Mouse (Mus musculus) spleen, postnatal 4 days (tissue): ENCODE data around the gene Ercc8.

Source experiments
- DNase-seq, 2 experiments: peaks; one replicate each; pipeline ENCODE4 v3.0.0; 2022; ENCODE audit warnings: low spot score in 2 of 2

The Ercc8 gene

DNA sequence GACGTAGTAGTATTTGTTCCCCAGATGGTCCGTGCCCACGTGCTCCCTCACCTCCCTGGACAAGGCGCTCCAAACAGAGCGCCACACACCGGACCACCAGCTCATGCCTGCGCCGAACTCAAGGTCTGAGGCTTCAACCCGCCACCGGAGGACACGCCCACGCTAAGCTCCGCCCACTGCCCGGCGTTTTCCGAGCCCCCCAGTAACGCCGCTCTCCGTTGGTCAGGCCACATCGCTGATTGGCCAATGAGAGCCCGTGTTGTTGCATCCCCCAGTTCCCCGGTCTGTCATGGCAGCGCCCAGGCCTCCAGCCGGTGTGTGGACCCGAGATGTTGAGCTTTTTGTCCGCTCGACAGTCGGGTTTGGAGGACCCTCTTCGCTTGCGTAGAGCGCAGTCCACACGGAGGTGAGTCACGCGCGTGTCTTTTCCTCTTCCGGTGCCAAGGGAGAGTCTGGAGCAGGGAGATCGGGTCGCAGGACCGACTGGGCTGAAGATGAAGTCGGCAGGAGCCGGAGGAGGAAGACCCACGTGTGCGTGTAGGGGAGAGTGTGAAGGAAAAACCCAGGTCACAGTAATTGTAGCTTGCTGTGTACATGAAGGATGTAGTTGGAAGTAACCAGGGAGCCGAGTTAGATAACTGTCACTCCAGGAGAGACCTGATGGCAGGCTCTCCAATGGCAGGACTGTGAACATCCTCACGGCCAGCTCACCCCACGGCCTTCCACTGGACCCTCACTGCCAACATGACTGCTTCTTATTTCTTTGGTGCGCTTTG, at the start of gene Ercc8, which contains the start of gene Ndufaf2:
Gene Ercc8 (plus strand): TSS at position 267 of the 776 bp plus-strand sequence.
Gene Ndufaf2 (minus strand): TSS at position 159 of the 776 bp plus-strand sequence.
- DNase-seq, result peak; percentile 97 to 99

- no peak for DNase-seq
Measured at GRCm38 (mm10) chr13:108110929-108111328, 47.6 kb upstream of the Ercc8 start.

- no peak for DNase-seq
Measured at GRCm38 (mm10) chr13:108113536-108113935, 45.0 kb upstream of the Ercc8 start.

GRCm38 (mm10) chr13:108114257-108114656, 44.3 kb upstream of the Ercc8 start:
- no peak for DNase-seq

GRCm38 (mm10) chr13:108117654-108118053, 40.9 kb upstream of the Ercc8 start:
- no peak for DNase-seq

DNA sequence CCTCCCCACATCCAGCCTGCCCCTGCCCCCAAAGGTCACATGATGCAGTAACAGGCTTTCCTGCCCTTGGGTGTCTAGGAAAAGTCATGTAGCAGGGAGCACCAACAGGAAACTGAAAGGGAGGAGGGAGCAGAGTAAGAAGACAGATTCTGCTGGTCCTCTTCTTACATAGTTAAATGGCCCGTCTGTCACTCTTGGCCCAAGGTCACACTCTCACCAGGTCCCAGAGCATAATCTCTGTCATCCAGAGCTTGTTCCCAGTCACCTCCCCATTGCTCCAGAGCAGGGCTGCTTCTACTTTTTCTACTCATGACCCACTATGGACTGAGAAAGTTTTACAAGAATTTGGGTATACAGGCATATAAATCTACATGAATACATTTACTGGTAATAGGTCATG, 40.3 kb upstream of the Ercc8 start:
- DNase-seq, result no peak

DNA sequence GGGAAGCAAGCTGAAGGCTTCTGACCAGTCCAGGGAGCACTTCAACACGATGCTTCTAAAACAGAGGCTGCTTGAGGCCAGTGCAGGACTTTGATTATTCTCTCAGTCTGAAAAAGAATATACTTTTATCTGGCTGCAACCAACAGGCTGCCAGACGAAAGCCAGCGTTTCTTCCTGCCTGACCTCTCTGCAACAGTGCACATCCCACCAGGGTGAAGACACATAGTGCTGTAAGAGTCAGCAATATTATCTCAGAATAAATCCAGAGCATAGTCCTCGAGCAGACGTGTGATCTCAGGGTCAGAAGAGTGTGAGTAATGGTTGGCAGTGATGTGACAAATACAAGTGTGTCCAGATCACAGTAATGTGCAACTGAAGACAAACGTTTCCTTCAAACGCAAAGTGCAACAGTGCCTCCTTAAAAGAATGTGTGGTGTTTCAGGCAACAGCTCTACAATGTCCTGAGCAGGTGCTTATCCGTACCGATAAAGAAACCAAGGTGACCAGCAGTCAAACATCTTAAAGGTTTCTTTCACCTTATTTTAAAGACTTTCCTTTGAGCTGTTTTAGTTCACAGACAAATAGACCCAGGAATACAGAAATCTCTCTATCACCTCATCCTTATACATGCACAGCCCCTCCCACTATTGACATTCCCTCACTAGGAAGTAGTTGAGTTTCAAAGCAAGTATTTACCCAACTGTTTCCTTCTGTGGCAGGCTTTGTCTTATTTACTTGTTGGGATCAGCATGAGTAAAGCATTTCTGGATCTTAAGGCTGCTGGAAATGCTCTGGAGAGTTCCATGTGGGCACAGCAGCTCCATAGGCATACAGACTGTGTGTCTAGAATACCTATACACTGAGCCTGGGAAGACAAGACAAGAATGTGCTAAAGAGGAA, 38.9 kb upstream of the Ercc8 start:
- no peak for DNase-seq

- DNase-seq, result no peak
Measured at GRCm38 (mm10) chr13:108123109-108123723, 35.3 kb upstream of the Ercc8 start.

- no peak for DNase-seq
Measured at GRCm38 (mm10) chr13:108124096-108124495, 34.4 kb upstream of the Ercc8 start.

GRCm38 (mm10) chr13:108126246-108126645, 32.3 kb upstream of the Ercc8 start:
- no peak for DNase-seq

GRCm38 (mm10) chr13:108127130-108127529, 31.4 kb upstream of the Ercc8 start:
- peak; percentile 25 to 66 for DNase-seq

DNA sequence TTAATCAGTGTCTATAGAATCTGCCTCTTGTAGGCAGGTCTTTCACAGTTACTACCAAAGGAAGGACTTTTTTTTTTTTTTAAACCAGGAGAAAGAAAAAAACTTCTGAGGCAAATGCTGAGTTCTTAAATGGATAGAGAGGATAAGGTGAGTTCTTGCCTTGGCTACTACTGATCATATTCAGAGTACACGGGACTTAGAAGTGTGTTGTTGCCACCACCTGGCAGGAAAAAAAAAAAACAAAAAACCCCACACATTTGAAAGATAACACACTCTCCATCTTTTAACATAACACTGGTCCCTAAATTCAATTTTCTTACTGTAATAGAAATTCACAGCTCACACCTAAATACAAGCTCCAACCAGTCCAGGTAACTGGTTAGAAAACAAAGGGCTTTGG, 30.6 kb upstream of the Ercc8 start:
- no peak for DNase-seq

GRCm38 (mm10) chr13:108129070-108129469, 29.5 kb upstream of the Ercc8 start:
- DNase-seq, result no peak

DNA sequence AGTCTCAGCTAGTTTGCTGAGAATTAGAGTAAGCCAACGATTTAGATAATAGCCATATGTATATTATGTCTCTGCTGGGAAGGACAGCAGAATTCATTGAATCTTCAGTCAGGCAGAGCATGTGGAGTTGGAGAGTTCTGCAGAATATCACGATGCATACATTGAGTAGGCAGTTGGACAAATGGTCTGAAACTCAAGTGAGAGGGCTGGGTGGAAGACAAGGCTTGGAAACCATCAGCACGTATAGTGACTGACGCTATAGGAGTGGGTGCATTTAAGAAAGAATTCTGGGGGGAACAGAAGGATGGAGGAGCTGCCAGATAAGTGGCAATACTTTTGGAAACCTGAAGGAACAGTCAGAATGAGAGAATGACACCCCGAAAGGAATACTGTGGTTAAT, 27.8 kb upstream of the Ercc8 start:
- no peak for DNase-seq

DNA sequence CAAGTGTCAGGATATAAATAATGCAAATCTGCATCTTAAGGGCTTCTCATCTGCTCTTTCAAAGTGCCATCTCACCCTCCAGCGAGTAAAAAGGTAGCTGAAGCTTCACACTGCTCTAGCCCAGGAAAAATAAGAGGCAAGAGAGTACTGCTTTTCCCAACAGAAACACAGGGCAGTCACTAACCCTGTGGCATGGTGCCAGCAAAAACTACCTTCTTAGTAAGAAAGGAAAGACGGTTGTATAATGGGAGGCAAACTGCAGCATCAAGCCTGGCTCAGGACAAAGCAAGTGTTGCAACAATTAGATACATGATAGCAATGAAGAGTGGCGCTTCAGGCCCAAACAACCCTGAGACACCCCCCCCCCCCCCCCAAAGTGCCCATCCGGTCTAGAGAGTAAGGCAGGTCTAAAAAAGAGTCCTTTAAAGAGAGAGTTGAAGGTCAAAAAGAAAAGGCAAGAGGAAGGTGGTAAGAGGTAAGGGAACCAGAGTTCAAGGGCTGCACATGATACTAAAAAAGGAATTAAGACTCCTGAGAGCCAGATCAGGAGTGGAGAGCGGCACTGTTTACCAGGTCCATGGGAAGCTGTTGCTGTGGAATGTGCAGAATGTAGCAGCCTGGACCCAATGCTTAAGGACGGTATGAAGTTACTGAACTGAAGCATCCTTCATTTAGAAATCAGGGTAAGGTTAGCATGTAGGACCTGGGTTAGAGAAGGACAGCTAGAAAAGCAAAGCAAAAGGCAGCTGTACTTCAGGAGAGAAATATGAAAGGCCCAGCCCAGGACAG, 26.3 kb upstream of the Ercc8 start:
- peak in 1 of 2 experiments; percentile 24 for DNase-seq

DNA sequence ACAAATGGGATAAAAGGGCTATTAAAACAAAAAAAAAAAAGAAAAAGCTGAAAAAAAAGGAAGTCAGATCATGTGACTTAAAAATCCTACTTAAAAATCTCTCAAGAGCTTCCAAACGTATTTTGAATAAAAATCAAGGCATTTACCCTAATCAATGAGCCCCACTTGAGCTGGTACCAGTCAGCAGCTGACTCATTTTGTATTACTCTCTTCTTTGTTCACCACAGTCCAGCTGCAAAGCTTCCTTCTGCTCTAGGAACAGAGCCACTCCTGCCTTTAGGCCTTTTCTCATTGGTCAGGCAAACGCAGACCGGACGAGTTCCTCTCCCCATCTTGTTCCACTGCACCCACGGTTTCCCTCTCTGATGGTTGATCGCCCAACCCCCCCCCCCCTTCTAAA, 22.9 kb upstream of the Ercc8 start:
- no peak for DNase-seq

- DNase-seq, result no peak
Measured at GRCm38 (mm10) chr13:108138403-108138977, 20.0 kb upstream of the Ercc8 start.

DNA sequence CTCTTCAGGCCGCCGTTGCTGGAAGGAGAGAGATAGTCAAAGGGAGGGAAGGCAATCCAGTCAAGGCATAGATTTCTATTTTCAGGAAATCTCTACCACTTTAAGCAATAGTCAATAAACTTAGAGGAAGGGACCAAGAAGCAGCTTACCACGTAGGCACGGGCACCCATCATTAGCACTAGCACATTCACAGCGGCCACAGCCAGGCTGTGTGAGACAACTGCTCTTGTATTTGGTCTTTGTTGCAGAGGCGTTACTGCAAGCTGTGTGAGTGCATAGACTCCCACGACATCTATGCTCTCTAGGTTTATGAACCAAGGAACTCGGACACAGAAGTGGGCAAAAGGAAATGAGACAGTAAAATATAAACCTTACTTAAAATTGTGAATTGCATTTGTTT, 14.4 kb upstream of the Ercc8 start:
- no peak for DNase-seq

DNA sequence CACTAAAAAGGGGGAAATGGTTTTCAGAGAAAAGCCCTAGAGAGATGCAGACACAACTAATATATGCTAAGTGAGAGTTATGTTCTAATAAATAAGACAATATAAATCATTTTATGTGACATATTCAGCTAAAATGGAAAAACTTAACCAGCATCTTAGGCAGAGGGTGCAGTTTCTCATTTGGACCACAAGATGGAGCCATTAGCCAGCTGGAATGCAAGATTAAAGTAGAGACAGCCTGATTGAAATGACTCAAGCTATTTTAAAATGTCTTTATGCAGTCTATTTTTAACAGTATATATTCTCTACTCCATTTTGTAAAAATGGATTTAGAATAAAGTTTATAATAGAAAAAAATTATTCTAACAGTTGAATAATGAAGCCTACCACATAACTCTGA, 6.7 kb upstream of the Ercc8 start:
- no peak for DNase-seq

- DNase-seq, result peak; percentile 33 to 76
Measured at GRCm38 (mm10) chr13:108152650-108153372, 5.7 kb upstream of the Ercc8 start.
